Mouse (Mus musculus): ENCODE measurements around the gene Mesd. TPM values are rescaled to one million over a fixed set of nuclear protein-coding genes. Genes with fewer than 3 reads are reported as not detected.

The Mesd gene
- polyA plus RNA-seq, 1 experiment from 2014 or later, result 56.2 TPM

DNA sequence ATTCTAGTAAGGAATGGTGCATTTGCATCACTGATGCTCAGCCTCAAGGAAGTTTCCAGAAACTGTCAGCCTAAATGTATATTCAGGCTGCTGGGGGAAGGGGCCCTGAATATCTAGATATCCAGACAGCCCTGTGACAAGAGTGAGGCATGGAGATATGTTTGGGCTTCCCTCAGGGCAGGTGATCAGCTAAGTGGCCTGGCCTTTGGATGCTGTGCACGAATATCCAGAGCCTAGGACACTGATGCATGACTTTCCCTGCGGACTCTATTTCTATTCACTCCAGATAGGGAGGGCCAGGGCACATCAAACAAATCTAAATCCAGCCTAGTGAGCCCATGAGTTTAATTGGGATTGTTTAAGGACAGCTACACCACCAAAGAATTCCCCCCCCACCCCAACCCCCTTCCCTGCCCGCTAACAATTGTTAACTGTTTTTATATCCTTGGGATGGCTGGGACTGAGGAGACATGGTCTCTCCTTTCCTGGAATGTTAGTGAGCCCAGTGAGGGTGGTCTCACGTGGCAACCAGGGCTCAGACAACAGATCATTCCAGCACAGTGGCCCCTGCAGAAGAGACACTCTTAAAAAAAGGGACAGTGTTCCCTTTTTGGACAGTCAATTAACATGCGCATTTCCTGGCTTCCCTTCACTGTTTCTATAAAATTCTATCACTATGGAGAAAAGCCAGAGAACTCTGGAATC is 14.3 kb upstream of the Mesd start:
- WGBS, result 30% methylated on average over 5 of the region's 5 CpGs
- Histone ChIP-seq H3K27me3 (replicated peaks; ENCODE audit: control insufficient read depth, insufficient read depth, low read length) (no peaks in the 10 kb centered on the region), H3K4me3 (ENCODE audit: low read depth, low read length) (no peak overlapping the region), H3K9ac (ENCODE audit: low read length) (no peak overlapping the region), H3K36me3 (ENCODE audit: control insufficient read depth, insufficient read depth, low read length) (no peaks in the 10 kb centered on the region), H3K4me2 (ENCODE audit: low read length) (no peak overlapping the region), H3K27ac (ENCODE audit: low read depth, low read length) (no peak overlapping the region), H3K4me1 (ENCODE audit: control insufficient read depth, insufficient read depth, low read length) (no peaks in the 10 kb centered on the region), H3K9me3 (replicated peaks; ENCODE audit: control insufficient read depth, low read length) (no peaks in the 10 kb centered on the region)
- no peak for ATAC-seq
- DNase-seq (ENCODE audit: low spot score), result no peak

DNA sequence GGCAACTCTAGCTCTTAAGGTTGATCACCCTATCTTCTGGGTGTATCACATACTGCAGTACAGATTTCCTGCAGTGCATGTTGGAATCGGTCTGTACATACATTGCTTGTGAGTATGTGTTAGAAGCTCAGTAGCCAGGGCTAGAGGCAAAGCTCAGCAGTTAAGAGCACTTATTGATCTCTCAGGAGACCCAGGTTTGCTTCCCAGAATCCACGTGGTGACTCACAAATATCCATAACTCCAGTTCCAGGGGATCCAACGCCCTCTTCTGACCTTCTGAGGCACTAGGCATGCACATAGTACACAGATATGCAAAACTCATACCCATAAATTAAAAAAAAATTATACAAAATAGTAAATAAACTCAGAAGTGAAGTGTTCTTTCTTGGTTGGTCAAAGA is 7.2 kb upstream of the Mesd start:
- no peak overlapping the region for H3K4me3 ChIP-seq (ENCODE audit: low read depth, low read length)
- 84% methylated on average over 3 of the region's 3 CpGs for whole genome bisulfite sequencing
- no peak overlapping the region for H3K27ac ChIP-seq (ENCODE audit: low read depth, low read length)
- DNase-seq (ENCODE audit: low spot score) (no peak), ATAC-seq (no peak)
- no peaks in the 10 kb centered on the region for H3K27me3 ChIP-seq (replicated peaks; ENCODE audit: control insufficient read depth, insufficient read depth, low read length)
- no peaks in the 10 kb centered on the region for H3K9me3 ChIP-seq (replicated peaks; ENCODE audit: control insufficient read depth, low read length)
- no peak overlapping the region for H3K4me2 ChIP-seq (ENCODE audit: low read length)
- H3K9ac ChIP-seq (ENCODE audit: low read length), result no peak overlapping the region
- 0 out of 2 replicates have a peak, but pooled peaks cover 1% of the 10 kb centered on the region for H3K36me3 ChIP-seq (ENCODE audit: control insufficient read depth, insufficient read depth, low read length)
- H3K4me1 ChIP-seq (ENCODE audit: control insufficient read depth, insufficient read depth, low read length), result peaks cover 22% of the 10 kb centered on the region

DNA sequence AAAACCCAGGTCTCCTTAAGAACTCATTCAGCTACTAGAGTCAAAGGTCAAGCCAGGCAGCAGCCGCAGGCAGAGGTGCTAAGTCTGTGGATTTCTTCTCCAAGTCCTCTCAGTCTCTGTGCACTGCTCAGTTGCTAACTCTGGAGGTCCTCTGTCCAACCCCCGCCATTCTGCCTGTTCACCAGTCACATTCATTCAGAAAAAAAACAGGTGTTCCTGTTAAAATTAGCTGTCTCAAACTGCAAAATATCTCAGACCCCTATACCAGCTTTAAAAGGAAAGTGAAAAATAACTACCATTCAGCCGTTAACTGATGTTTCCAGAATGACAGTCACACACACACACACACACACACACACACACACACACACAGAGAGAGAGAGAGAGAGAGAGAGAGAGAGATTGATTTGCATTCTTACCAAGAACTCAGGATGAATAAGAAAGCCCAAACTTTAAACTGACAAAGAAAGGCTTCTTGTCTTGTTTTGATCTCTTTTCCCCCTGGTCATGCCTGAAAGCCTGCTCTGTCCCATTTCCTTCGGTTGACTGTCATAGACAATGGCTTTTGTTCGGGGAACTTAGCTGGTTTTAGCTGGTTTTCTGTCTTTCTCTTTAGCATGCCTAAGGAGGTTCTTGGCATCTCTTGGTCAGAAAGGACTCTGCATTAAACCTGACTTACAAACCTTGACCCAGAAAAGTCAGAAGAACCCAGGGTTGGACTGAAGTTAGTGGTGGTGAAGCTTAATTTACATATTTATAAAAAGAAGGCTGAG is 5.4 kb upstream of the Mesd start:
- Histone ChIP-seq H3K36me3 (ENCODE audit: control insufficient read depth, insufficient read depth, low read length) (0 out of 2 replicates have a peak, but pooled peaks cover 4% of the 10 kb centered on the region), H3K9me3 (replicated peaks; ENCODE audit: control insufficient read depth, low read length) (no peaks in the 10 kb centered on the region), H3K4me2 (ENCODE audit: low read length) (peak overlapping the region; percentile 6; the same call in 1 of the 2 replicates), H3K27me3 (replicated peaks; ENCODE audit: control insufficient read depth, insufficient read depth, low read length) (no peaks in the 10 kb centered on the region), H3K4me3 (ENCODE audit: low read depth, low read length) (no peak overlapping the region), H3K9ac (ENCODE audit: low read length) (no peak overlapping the region), H3K4me1 (ENCODE audit: control insufficient read depth, insufficient read depth, low read length) (peaks cover 29% of the 10 kb centered on the region), H3K27ac (ENCODE audit: low read depth, low read length) (no peak overlapping the region)
- ATAC-seq (no peak), DNase-seq (ENCODE audit: low spot score) (peak; percentile 48)
- 5% methylated on average over 5 of the region's 5 CpGs for WGBS

DNA sequence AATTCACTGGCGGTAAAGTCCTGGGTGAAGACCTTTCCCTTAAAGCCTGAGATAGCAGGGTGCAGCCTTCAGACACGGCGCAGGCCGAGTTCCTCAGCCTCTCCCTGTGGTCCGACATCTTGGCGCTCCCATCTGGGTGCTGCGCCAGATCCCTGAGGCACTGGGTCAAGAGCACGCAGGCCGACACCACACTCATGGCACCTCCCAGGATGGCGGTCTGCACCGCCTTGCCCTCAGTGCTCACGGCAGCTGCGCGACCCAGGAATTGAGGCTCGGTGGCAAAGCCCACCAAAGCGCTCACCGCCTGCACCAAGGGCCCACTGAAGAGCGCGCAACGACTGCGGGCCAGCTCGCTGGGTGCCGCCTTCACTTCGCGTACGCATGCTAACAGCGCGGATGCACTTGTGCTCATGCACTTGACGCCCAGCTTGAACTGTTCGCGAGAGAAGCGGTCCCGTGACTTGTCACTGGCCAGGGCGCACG is 2.1 kb upstream of the Mesd start:
- H3K27ac ChIP-seq (ENCODE audit: low read depth, low read length), result no peak overlapping the region
- DNase-seq (ENCODE audit: low spot score) (no peak), ATAC-seq (no peak)
- H3K4me3 ChIP-seq (ENCODE audit: low read depth, low read length), result peak overlapping the region; percentile 57
- peak overlapping the region; percentile 87; the same call in 1 of the 2 replicates for H3K9ac ChIP-seq (ENCODE audit: low read length)
- no peaks in the 10 kb centered on the region for H3K9me3 ChIP-seq (replicated peaks; ENCODE audit: control insufficient read depth, low read length)
- peaks cover 29% of the 10 kb centered on the region for H3K4me1 ChIP-seq (ENCODE audit: control insufficient read depth, insufficient read depth, low read length)
- WGBS, result 95% methylated on average over 31 of the region's 35 CpGs
- H3K27me3 ChIP-seq (replicated peaks; ENCODE audit: control insufficient read depth, insufficient read depth, low read length), result no peaks in the 10 kb centered on the region
- H3K4me2 ChIP-seq (ENCODE audit: low read length), result peak overlapping the region; percentile 87
- H3K36me3 ChIP-seq (ENCODE audit: control insufficient read depth, insufficient read depth, low read length), result 0 out of 2 replicates have a peak, but pooled peaks cover 4% of the 10 kb centered on the region

DNA sequence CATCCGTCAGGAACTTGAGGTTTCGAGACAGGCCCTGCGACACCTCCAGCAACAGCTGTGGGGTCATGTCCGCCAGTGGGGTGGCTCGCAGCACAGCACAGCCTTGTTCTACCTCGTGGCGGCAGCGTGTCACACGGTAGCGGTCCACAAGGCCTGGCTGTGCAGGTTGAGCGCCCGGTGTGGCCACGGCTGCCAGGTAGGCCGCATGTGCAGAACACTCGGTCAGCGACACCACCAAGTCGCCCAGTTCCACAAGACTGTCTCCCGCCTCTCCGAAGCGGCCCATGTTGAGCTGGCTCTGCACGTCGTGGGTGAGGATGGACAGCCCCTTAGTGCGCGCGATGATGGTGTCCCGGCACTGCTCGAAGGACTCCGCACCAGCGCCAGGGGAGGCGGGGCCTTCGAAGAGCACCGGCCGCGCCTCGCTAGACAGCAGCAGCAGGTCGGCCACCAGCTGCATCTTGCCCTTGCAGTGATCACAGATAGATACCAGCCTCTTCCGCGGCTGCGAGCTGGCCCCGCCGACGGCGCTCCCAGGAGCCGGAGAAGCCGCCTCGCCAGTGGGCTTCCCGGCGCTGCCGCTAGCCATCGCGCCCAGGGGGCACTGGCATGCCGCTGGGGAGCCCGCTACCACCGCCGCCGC is 1.5 kb upstream of the Mesd start:
- H3K9ac ChIP-seq (ENCODE audit: low read length), result peak overlapping the region; percentile 87
- peaks cover 29% of the 10 kb centered on the region for H3K4me1 ChIP-seq (ENCODE audit: control insufficient read depth, insufficient read depth, low read length)
- H3K4me2 ChIP-seq (ENCODE audit: low read length), result peak overlapping the region; percentile 87
- DNase-seq (ENCODE audit: low spot score), result peak; percentile 52
- H3K27me3 ChIP-seq (replicated peaks; ENCODE audit: control insufficient read depth, insufficient read depth, low read length), result no peaks in the 10 kb centered on the region
- 27% methylated on average over 56 of the region's 56 CpGs for WGBS
- no peaks in the 10 kb centered on the region for H3K9me3 ChIP-seq (replicated peaks; ENCODE audit: control insufficient read depth, low read length)
- H3K36me3 ChIP-seq (ENCODE audit: control insufficient read depth, insufficient read depth, low read length), result 0 out of 2 replicates have a peak, but pooled peaks cover 4% of the 10 kb centered on the region
- ATAC-seq, result peak; percentile 21
- H3K4me3 ChIP-seq (ENCODE audit: low read depth, low read length), result peak overlapping the region; percentile 57
- H3K27ac ChIP-seq (ENCODE audit: low read depth, low read length), result peak overlapping the region; percentile 89

DNA sequence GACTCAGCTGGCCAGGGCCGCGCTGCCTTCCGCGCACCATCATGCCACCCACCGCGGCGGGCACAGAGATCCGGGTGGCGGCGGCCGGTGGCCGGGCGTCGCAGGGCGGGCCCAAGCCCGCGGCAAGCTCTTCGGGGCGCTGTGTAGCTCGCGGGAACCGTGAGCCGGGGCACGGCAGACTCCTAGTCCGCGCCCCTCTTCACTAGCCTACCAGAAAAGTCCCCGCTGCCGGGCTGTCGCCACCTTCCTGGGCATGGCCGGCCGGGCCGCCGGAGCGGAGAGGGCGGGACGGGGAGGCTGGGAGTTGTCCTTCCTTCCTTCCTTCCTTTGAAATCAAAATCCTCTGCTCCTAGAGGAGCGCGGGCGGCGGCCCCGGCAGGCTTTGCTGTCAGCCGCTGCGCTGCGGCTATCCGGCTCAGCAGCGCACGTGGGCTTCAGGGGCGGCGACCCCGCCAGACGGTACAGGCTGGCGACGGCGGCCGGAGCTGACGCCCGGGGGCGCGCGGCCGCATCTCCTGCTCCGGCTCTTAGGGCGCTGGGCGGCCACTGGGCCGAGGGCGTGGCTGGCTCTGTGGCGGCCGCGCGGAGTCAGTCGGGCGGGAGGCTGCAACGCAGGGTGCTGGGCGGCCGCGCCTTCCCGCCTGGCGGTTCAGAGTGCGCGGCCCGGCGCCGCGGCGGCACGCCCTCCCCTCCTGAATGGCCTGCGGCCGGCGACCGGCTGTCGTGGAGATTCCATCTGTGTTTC is 818 bp upstream of the Mesd start:
- Histone ChIP-seq H3K27ac (ENCODE audit: low read depth, low read length) (peak overlapping the region; percentile 89), H3K9ac (ENCODE audit: low read length) (peak overlapping the region; percentile 87), H3K27me3 (replicated peaks; ENCODE audit: control insufficient read depth, insufficient read depth, low read length) (no peaks in the 10 kb centered on the region), H3K4me2 (ENCODE audit: low read length) (peak overlapping the region; percentile 87), H3K4me3 (ENCODE audit: low read depth, low read length) (peak overlapping the region; percentile 57), H3K9me3 (replicated peaks; ENCODE audit: control insufficient read depth, low read length) (no peaks in the 10 kb centered on the region), H3K4me1 (ENCODE audit: control insufficient read depth, insufficient read depth, low read length) (peaks cover 27% of the 10 kb centered on the region), H3K36me3 (ENCODE audit: control insufficient read depth, insufficient read depth, low read length) (0 out of 2 replicates have a peak, but pooled peaks cover 4% of the 10 kb centered on the region)
- under 1% methylated on average over 80 of the region's 91 CpGs for WGBS
- ATAC-seq (peak; percentile 72), DNase-seq (ENCODE audit: low spot score) (peak; percentile 64)

DNA sequence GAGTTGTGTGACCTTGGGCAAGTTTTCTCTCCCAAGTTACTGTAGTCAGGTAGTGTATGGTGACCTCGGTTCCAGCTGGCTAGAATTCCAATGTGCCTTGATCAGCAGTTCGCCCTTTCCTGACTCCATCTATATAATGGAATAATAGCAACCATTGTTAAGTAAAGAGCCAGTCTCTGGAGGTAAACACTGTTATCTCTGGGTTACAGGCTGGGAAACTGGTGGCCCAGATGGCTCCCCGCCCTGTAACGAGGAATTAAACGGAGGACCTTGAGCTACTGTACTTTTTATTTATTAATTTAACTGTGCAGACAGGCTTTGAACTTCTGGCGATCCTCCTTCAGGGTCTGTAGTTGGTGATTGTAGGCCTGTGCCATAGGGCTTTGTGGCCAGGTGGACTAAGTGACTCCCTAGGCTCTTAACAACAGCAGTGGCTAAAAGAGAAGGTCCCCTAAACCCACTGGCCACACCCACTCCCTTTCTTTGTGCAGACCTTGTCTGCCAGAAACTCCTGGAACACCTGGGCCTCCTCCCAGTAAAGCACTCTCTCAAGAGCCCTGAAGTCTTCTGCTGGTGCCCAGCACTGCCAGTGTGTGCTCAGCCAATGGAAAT is 761 bp downstream of the Mesd start:
- Histone ChIP-seq H3K4me2 (ENCODE audit: low read length) (peak overlapping the region; percentile 87), H3K27me3 (replicated peaks; ENCODE audit: control insufficient read depth, insufficient read depth, low read length) (no peaks in the 10 kb centered on the region), H3K9ac (ENCODE audit: low read length) (peak overlapping the region; percentile 87), H3K9me3 (replicated peaks; ENCODE audit: control insufficient read depth, low read length) (no peaks in the 10 kb centered on the region), H3K4me1 (ENCODE audit: control insufficient read depth, insufficient read depth, low read length) (peaks cover 16% of the 10 kb centered on the region), H3K4me3 (ENCODE audit: low read depth, low read length) (peak overlapping the region; percentile 57), H3K27ac (ENCODE audit: low read depth, low read length) (no peak overlapping the region), H3K36me3 (ENCODE audit: control insufficient read depth, insufficient read depth, low read length) (0 out of 2 replicates have a peak, but pooled peaks cover 4% of the 10 kb centered on the region)
- WGBS, result 31% methylated on average over 6 of the region's 6 CpGs
- no peak for DNase-seq (ENCODE audit: low spot score)
- ATAC-seq, result no peak

DNA sequence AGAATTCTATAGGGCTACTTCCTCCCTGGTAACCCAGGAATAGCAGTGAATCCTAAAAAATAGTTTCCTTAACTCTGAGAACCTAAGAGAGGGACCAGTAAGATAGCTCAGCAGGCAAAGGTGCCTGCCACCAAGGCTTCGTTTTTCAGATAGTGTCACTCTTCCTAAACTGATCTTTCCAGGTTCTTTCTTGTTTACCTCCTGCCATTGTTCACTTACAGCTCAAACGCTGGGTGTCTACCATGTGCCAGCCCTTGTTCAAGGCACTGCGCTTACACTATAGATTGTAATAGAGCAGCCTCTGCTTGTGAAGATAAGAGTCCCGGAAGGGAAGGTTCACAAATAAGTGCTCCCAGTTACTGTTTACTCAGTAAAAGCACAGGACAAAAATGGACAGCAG is 1.6 kb downstream of the Mesd start:
- no peaks in the 10 kb centered on the region for H3K27me3 ChIP-seq (replicated peaks; ENCODE audit: control insufficient read depth, insufficient read depth, low read length)
- no peak for DNase-seq (ENCODE audit: low spot score)
- H3K36me3 ChIP-seq (ENCODE audit: control insufficient read depth, insufficient read depth, low read length), result 0 out of 2 replicates have a peak, but pooled peaks cover 4% of the 10 kb centered on the region
- H3K4me3 ChIP-seq (ENCODE audit: low read depth, low read length), result no peak overlapping the region
- ATAC-seq, result no peak
- no peaks in the 10 kb centered on the region for H3K9me3 ChIP-seq (replicated peaks; ENCODE audit: control insufficient read depth, low read length)
- peaks cover 16% of the 10 kb centered on the region for H3K4me1 ChIP-seq (ENCODE audit: control insufficient read depth, insufficient read depth, low read length)
- 90% methylated on average over 4 of the region's 4 CpGs for WGBS
- H3K27ac ChIP-seq (ENCODE audit: low read depth, low read length), result no peak overlapping the region
- no peak overlapping the region for H3K4me2 ChIP-seq (ENCODE audit: low read length)
- no peak overlapping the region for H3K9ac ChIP-seq (ENCODE audit: low read length)

Data from forebrain, embryonic 14.5 days (tissue).